Mouse (Mus musculus) liver, adult 2 months (tissue): ENCODE measurements around the gene Rassf2.

ENCODE experiments used
- CTCF ChIP-seq: fragments of 200-500 bp; IDR thresholded peaks from 2 replicates; pipeline ENCODE4 v1.5.1; 2011; ENCODE audit warnings: low read depth, low read length, control low read depth
- POLR2A ChIP-seq: fragments of 200-500 bp; IDR thresholded peaks from 2 replicates; pipeline ENCODE4 v1.6.1; 2011; ENCODE audit warnings: low read length, control low read depth; ENCODE audit not compliant: insufficient read depth; ENCODE audit errors: extremely low read depth

DNA sequence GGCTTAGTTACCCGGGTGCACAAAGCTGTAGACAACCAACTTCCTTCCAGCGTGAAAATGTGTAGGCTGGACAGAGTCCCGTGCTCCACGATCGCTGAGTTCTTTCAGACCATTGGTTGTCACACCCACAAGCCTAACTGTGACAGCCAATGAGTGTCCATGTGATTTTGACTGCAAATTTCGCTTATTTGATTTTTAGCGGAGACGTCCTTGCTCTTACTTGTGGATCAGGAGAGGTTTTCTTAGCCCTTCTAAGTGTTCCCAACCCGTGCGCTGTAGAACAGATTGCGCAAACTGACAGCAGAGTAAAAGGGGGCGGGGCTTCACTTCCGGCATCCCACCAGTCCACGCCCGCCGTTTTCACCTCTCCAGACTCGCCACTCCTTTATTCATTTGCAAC lies 74.8 kb downstream of the Rassf2 start:
- TF ChIP-seq CTCF, result no peak
- TF ChIP-seq POLR2A, result no peak
